Mouse (Mus musculus) hindbrain, embryonic 14.5 days (tissue): ENCODE measurements around the gene Cbr4. TPM values are rescaled to one million over a fixed set of nuclear protein-coding genes. Genes with fewer than 3 reads are reported as not detected.

Experiments
- ATAC-seq: fragments of 200-750 bp; cut with Nextera tagmentation; 2 replicates; pipeline ENCODE4 v1.8.0; 2017; ENCODE audit warnings: moderate number of reproducible peaks, mild to moderate bottlenecking, moderate TSS enrichment, moderate library complexity; ENCODE audit not compliant: low FRiP score
- DNase-seq: peaks from one replicate; pipeline ENCODE4 v3.0.0-alpha.2; 2015; ENCODE audit warnings: low spot score
- H3K27ac ChIP-seq: fragments of 300-500 bp; sonication (generic); 2 replicates; pipeline ENCODE4 v1.5.1; 2014; ENCODE audit warnings: mild to moderate bottlenecking, moderate library complexity
- H3K27me3 ChIP-seq: fragments of 300-500 bp; sonication (generic); 2 replicates; pipeline ENCODE4 v1.6.1; 2014; ENCODE audit warnings: mild to moderate bottlenecking, low read length, mixed read lengths; ENCODE audit not compliant: control insufficient read depth, insufficient read depth
- H3K36me3 ChIP-seq: fragments of 300-500 bp; sonication (generic); replicated peaks from 2 replicates; pipeline ENCODE4 v1.6.1; 2014; ENCODE audit not compliant: control insufficient read depth, insufficient read depth
- H3K4me1 ChIP-seq: fragments of 300-500 bp; sonication (generic); replicated peaks from 2 replicates; pipeline ENCODE4 v1.6.1; 2014; ENCODE audit warnings: antibody characterized with exemption, low read length, mixed read lengths; ENCODE audit not compliant: control insufficient read depth, insufficient read depth
- H3K4me2 ChIP-seq: fragments of 300-500 bp; sonication (generic); replicated peaks from 2 replicates; pipeline ENCODE4 v1.6.1; 2014; ENCODE audit warnings: mild to moderate bottlenecking, moderate library complexity
- H3K4me3 ChIP-seq: fragments of 300-500 bp; sonication (generic); replicated peaks from 2 replicates; pipeline ENCODE4 v1.5.1; 2014; ENCODE audit warnings: mild to moderate bottlenecking, low read length
- H3K9ac ChIP-seq: fragments of 300-500 bp; sonication (generic); 2 replicates; pipeline ENCODE4 v1.6.1; 2014
- H3K9me3 ChIP-seq: fragments of 300-500 bp; sonication (generic); 2 replicates; pipeline ENCODE4 v1.6.1; 2016; ENCODE audit warnings: low read length; ENCODE audit not compliant: control insufficient read depth
- WGBS: fragments of 180-500 bp; shearing (Covaris S2); extraction: QIAGEN DNeasy Blood & Tissue Kit; methylation state at CpG from one replicate; pipeline ENCODE4 v1.1.7; 2014; 5-methylcytosine and 5-hydroxymethylcytosine counted together
- polyA plus RNA-seq: library from polyadenylated mRNA; unstranded; fragments of >200 nt; fragmentation: Nextera tagmentation; extraction: Ambion mirVana; gene quantifications from 2 replicates; pipeline ENCODE4 v1.2.1, GENCODE M21; 2014

Gene Cbr4
- 16.0 and 22.4 TPM in 2 replicates for polyA plus RNA-seq

DNA sequence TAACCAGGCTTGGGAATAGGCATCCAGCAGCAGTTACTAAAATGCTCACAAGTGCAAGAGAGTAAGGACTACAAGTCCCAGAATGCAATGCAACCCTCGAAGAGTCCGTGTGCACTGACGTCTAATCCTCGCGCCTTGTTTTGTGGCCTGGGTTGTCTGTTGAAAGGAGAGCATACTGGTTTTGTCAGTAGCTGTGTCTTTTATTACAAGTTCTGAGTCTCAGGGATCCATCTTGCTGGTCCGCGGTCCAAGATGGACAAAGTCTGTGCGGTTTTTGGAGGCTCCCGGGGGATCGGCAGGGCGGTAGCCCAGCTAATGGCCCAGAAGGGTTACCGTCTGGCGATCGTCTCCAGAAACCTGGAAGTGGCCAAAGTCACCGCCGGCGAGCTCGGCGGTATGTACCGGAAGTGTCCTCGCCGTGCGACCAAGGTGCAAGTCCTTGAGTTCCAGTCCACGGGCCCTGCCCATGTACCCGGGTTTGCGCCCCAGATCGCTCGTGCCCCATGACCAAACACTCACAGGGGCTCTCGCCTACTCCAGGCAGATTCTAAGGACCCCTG is at the start of gene Cbr4:
TSS of gene Cbr4 (plus strand) at position 138 of the 560 bp plus-strand sequence.
- Histone ChIP-seq H3K9me3 (no peaks in the 10 kb centered on the region), H3K27ac (peak within 1 kb of the TSS; percentile 97), H3K4me1 (peaks cover 8% of the 10 kb centered on the region), H3K36me3 (peaks cover 11% of the 10 kb centered on the region; the same call in 1 of the 2 replicates), H3K27me3 (no peaks in the 10 kb centered on the region), H3K4me3 (peak within 1 kb of the TSS; percentile 71), H3K9ac (peak within 1 kb of the TSS; percentile 93), H3K4me2 (peak within 1 kb of the TSS; percentile 90)
- ATAC-seq (peak; percentile 95), DNase-seq (peak; percentile 99)
- WGBS = under 1% methylated on average over 29 of the region's 29 CpGs

DNA sequence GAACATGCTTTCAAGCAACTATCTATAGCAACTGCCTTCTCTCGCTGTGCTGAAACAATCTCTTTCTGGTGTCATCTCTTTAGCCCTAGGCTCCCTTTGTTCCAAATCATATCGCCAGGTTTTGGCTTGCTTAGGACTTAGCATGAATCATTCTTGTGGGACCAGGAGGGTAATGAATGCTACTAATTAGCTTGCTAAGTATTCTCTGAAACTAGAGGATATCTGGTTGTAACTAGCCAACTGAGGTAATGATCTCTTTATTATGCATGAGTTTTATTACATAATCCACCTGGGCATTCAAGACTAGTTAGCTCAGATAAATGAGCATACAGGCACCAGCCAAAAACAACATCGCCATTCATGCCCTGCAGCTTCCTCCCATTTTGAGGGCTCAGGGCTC is 44.5 kb upstream of the Cbr4 start:
- Histone ChIP-seq H3K27me3 (no peaks in the 10 kb centered on the region), H3K9ac (no peak overlapping the region), H3K4me3 (no peak overlapping the region), H3K36me3 (no peaks in the 10 kb centered on the region), H3K27ac (no peak overlapping the region), H3K4me2 (no peak overlapping the region), H3K9me3 (0 out of 2 replicates have a peak, but pooled peaks cover 3% of the 10 kb centered on the region), H3K4me1 (peaks cover 11% of the 10 kb centered on the region)
- 51% methylated on average over 3 of the region's 3 CpGs for WGBS
- ATAC-seq (peak; percentile 48; the same call in 1 of the 2 replicates), DNase-seq (peak; percentile 63)

DNA sequence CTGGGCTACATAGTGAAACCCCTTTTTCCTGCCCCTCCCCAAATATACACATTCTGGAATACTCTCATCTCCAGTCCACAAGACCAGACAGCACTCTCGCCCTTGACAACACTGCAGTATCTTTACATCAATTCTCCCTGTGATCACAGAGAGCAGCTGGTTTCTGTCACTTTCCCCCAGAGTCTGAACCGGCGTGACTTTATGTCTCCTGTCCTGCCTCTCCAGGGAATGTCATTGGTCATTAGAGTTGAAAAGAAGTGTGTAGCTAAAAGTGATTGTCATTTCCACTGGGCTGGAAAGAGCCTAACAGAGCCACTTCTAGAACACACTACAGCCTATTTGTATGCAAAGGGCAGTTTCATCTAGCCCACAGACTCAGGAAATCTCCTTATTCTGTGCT is 43.2 kb upstream of the Cbr4 start:
- Histone ChIP-seq H3K4me1 (peaks cover 11% of the 10 kb centered on the region), H3K9me3 (no peaks in the 10 kb centered on the region), H3K4me3 (no peak overlapping the region), H3K27ac (peak overlapping the region; percentile 24; the same call in 1 of the 2 replicates), H3K4me2 (no peak overlapping the region), H3K27me3 (no peaks in the 10 kb centered on the region), H3K9ac (no peak overlapping the region), H3K36me3 (no peaks in the 10 kb centered on the region)
- WGBS = 20% methylated on average over 3 of the region's 3 CpGs
- no peak for ATAC-seq
- no peak for DNase-seq

DNA sequence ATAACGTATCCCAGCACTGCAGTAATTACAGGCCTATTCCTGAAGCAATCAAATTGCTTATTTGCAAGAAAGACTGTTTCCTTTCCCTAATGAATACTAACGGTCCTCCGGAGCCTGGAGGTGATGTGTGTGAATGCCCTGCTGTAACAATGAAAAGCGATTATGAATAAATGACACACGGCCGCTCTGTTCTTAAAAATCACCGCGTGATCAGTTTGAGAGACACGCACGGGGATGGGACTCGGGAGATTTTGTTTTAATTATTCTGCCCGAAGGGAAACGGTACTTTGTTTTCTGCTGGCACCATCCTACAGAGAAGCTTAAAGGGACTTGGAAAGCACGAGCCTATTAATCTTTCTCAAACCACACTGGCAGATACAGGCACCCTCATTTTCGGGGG is 41.2 kb upstream of the Cbr4 start:
- 14% methylated on average over 15 of the region's 15 CpGs for WGBS
- DNase-seq = peak; percentile 76
- Histone ChIP-seq H3K27me3 (no peaks in the 10 kb centered on the region), H3K9ac (no peak overlapping the region; the same call in 1 of the 2 replicates), H3K27ac (peak overlapping the region; percentile 76), H3K36me3 (no peaks in the 10 kb centered on the region), H3K9me3 (no peaks in the 10 kb centered on the region), H3K4me2 (peak overlapping the region; percentile 41), H3K4me3 (no peak overlapping the region), H3K4me1 (peaks cover 11% of the 10 kb centered on the region)
- ATAC-seq = peak; percentile 76

DNA sequence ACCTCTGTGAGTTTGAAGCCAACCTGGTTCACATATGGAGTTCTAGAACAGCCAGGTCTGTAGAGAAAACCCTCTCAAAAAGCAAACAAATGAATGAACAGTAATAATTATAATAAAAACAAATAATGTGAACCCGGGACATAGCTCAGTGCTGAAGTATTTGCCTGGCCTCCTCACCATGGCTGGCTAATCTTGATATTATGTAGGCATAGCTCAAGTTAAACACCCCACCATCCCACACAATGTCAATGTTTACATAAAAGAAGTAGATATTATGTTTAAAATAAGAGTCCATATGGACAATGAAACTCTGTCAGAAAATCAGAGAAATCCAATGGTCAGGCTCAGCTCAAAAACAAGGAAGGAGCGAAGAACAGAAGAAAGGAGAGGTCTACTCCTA is 39.4 kb upstream of the Cbr4 start:
- H3K4me2 ChIP-seq = no peak overlapping the region
- peaks cover 11% of the 10 kb centered on the region for H3K4me1 ChIP-seq
- no peaks in the 10 kb centered on the region for H3K27me3 ChIP-seq
- H3K27ac ChIP-seq = no peak overlapping the region
- H3K9ac ChIP-seq = no peak overlapping the region
- no peaks in the 10 kb centered on the region for H3K36me3 ChIP-seq
- WGBS = 91% methylated on average over 2 of the region's 2 CpGs
- DNase-seq = no peak
- no peak overlapping the region for H3K4me3 ChIP-seq
- no peak for ATAC-seq
- H3K9me3 ChIP-seq = no peaks in the 10 kb centered on the region

DNA sequence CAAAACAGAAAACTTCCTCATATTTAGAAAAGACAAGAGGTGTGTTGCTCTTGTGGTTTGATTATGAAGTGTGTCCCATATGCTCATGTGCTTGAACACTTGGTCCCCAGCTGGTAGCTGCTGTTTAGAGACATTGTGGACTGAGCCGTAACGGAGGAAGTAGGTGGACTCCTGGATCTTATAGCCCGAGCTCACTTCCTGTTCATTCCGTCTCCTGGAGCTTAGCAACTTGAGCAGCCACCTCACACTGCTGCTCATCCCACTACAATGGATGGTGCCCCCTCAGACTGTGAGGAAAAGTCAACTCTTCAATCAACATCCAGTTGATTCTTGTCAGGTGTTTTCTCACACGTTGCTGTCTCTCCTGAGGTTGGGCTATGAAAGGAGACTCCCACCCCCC is 38.7 kb upstream of the Cbr4 start:
- no peak for DNase-seq
- Histone ChIP-seq H3K9ac (no peak overlapping the region), H3K27me3 (no peaks in the 10 kb centered on the region), H3K27ac (peak overlapping the region; percentile 27; the same call in 1 of the 2 replicates), H3K36me3 (no peaks in the 10 kb centered on the region), H3K9me3 (no peaks in the 10 kb centered on the region), H3K4me2 (no peak overlapping the region), H3K4me1 (peaks cover 11% of the 10 kb centered on the region), H3K4me3 (no peak overlapping the region)
- 73% methylated on average over 5 of the region's 5 CpGs for WGBS
- no peak for ATAC-seq

DNA sequence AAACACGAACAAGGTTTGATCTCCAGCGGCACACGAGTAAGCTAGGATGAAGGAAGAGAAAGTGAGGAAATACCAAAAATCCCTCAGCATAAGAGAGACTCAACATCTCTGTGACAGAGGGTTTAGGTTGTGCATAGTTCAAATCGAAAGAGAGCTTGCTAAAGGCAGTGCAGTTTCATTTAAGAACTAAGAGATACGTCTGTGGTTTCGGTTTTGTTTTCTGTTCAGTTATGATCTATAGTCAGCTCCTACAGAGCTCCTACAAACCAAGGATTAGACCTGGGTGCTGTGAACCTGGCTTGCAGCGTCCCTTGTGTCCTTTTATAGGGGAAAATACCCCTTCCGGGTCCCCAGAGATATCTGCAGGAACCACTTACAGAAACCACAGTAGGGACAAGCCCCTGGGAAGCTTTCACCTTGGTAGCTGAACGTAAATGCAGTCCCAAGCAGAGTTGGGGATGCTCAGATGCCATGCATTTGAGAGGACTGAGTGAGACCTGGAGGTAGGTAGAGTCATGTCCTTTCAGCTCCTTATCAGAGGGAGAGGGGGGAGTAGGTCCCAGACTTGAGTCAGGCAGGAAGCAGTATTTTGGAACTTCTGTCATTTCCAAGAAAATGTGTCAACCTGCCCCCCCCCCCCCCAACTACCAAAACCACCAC is 36.5 kb upstream of the Cbr4 start:
- Histone ChIP-seq H3K27ac (no peak overlapping the region), H3K9ac (no peak overlapping the region), H3K9me3 (no peaks in the 10 kb centered on the region), H3K27me3 (no peaks in the 10 kb centered on the region), H3K4me1 (peaks cover 9% of the 10 kb centered on the region), H3K4me3 (no peak overlapping the region), H3K36me3 (no peaks in the 10 kb centered on the region), H3K4me2 (no peak overlapping the region)
- DNase-seq (no peak), ATAC-seq (no peak)
- WGBS = 92% methylated on average over 9 of the region's 9 CpGs

DNA sequence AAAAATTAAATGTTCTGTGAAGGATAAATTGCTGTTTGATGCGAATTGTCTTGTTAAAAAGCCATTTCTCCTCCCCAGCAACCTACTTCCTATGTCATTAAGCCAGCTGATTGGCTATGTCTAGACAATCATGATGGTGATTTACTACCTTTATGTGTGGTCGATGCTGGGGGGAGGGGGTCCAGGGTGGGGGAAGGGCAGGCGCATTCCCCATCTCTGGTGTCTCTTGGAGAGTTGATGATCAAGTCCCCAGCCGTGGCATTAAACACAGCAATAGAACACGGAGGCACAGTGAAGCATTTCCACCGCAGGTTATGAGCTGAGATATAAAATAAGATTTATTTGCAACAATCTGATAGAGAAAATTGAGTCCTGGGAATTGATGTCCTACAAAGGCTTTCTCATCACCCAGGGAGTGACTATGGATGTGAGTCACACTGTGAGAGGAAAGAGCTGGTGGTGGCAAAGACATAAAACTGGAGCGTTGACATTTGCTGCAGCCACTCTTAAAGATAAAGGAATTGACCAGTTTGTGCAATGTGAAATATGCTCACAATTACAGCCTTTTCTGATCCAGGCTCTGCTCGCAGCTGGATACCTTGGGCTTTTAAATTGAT is 35.7 kb upstream of the Cbr4 start:
- H3K27me3 ChIP-seq = no peaks in the 10 kb centered on the region
- no peaks in the 10 kb centered on the region for H3K9me3 ChIP-seq
- 75% methylated on average over 8 of the region's 8 CpGs for WGBS
- H3K27ac ChIP-seq = peak overlapping the region; percentile 8
- H3K9ac ChIP-seq = no peak overlapping the region
- peaks cover under 1% of the 10 kb centered on the region; the same call in 1 of the 2 replicates for H3K4me1 ChIP-seq
- ATAC-seq (peak; percentile 60; the same call in 1 of the 2 replicates), DNase-seq (no peak)
- no peak overlapping the region for H3K4me2 ChIP-seq
- H3K36me3 ChIP-seq = no peaks in the 10 kb centered on the region
- no peak overlapping the region for H3K4me3 ChIP-seq

DNA sequence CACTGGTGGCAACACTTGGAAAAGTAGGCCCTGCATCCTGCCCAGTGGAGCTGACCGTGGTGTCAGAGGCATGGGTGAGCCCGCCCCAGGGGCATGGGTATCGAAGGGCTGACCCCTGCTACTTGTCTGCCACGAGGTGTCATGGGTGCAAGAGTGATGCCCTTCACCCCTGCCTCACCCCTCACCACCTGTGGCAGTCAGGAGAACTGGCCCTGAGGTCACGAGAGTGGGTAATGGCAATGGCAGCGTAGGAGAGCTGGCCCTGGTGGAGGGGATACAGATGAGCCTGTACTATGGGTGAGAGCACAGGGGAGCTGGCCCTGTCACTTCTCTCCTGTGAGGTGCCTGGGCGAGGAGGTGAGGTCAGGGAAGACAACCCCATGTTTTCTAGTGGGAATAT is 27.8 kb upstream of the Cbr4 start:
- Histone ChIP-seq H3K9ac (no peak overlapping the region), H3K27me3 (no peaks in the 10 kb centered on the region), H3K9me3 (no peaks in the 10 kb centered on the region), H3K4me2 (no peak overlapping the region), H3K4me1 (no peaks in the 10 kb centered on the region), H3K4me3 (no peak overlapping the region), H3K27ac (no peak overlapping the region), H3K36me3 (no peaks in the 10 kb centered on the region)
- no peak for DNase-seq
- 86% methylated on average over 7 of the region's 7 CpGs for WGBS
- ATAC-seq = no peak
